Mouse (Mus musculus) retina, postnatal 1 day (tissue): ENCODE measurements at regions not wholly inside any gene's neighbourhood (a gene's known extent, or its start where the extent isn't known, plus 50 kb on each side); places are given as distances from the start of the nearest gene placed in this dataset.
"Not testable (repeated sequence)": the region's sequence is repeated elsewhere in the genome, so short reads cannot be mapped to it uniquely, and the experiment has no call there.

Experiments
- DNase-seq: peaks from one replicate; pipeline ENCODE4 v3.0.0-alpha.2; 2012

- peak; percentile 55 for DNase-seq
These were observed 236.0 kb upstream of the Rorb start for GRCm38 (mm10) chr19:19347017-19347416.

GRCm38 (mm10) chr19:19344426-19344811 is 233.4 kb upstream of the Rorb start:
- DNase-seq, result no peak

DNA sequence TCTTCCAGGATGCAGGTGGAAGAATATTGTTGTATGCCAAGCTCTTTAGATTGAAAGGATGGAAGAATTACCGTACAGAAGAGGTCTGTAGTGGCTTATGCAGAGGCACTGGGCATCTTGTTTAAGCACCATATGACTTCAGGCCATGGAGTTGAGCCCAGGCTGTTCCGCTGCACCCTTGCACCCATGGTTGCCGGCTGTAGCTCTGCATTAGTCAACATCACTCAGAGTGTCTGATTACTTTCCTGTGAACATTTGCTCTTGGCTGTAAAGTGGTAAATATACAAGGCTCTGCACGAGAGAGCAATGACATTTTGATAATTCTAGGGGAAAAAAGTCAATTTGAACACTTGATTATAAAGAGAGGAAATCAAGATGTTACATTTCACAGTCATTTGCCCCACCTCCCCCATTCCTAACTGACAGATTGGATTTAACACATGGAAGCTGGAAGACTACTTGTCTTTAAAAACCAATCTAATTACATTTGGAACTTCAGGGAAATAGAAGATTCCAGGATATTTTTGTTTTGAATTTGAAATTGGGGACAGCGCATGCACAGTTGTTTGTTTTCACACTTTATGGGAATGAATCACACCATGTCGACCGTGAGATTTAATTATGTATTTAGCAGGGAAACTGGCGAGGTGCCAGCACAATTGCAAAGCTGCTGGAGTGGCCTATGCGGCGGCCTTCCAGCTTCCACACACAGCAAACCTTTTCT is 232.9 kb upstream of the Rorb start:
- DNase-seq, result peak; percentile 95

GRCm38 (mm10) chr19:19307142-19307541 is 196.1 kb upstream of the Rorb start:
- not testable (repeated sequence) for DNase-seq

- peak; percentile 10 for DNase-seq
These were observed 195.6 kb upstream of the Rorb start for GRCm38 (mm10) chr19:19306476-19307131.

DNA sequence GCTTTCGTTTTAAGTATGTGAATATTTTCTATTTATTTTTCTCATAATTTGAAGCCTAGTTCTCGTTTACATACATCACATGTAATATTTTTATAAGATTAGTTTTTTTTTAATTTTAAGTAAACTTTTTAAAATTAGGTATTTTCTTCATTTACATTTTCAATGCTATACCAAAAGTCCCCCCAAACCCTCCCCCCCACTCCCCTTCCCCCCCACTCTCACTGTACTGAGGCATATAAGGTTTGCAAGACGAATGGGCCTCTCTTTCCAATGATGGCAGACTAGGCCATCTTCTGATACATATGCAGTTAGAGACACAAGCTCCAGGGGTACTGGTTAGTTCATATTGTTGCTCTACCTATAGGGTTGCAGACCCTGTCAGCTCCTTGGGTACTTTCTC is 174.9 kb upstream of the Rorb start:
- not testable (repeated sequence) for DNase-seq

DNA sequence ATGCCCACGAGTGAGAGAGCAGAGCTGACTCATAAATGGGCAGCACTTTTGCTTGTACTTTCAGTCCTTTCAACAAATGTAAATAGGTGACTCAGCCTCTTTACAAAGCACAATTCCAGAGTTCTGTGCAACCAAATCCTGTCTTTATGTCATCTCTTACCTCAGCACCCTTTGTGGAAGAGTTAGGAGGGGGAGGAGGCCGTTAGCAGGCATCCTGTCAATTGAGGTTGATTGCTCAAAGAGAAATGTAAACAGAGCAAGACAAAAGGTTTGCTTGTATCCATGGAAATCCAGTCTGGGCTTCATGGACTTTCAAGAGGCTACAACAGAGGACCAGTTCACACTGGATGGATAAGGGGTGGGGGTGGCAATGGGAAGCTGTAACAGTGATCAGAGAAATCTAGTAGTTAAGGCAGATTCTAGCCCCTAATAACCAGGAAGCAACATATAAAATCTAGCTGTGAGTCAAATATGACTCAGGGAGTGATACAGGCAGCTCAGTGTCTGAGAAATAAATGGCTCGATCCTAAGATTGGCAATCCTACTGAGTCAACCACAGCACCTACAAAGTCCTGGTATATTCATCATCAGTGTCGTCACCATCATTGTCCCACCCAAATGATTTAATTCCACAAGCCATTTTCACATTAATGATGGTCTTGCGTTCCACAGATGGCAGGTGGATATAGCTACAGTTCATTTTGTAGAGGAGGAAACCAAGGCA is 136.0 kb upstream of the Rorb start:
- peak; percentile 78 for DNase-seq

DNA sequence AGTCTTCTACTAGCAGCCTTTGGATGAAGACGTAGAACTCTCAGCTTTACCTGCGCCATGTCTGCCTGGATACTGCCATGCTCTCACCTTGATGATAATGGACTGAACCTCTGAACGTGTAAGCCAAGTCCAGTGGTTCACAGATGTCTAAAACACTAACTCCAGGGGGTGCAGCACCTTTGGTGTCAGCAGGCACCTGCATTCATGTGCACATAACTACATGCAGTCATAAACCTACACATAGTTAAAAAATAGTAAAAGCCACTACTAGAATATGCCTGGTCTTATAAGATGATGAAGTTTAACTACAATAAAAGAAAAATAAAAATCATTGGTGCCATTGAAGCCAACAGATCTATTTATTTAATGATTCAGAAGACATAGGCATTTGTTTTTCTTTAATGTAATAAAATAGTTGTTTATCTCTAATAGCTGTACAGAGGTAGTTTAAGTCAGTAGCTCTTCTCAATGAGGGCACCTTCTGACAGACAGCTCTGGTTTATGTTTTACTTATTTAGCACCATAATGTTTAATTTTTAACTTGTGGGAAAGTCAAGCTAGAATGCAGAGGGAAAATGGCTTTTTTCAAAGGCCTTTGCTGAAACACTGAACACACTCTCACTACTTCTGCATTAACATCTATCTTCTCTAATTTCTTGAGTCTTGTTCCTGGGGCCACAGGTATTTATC is 118.5 kb upstream of the Rorb start:
- no peak for DNase-seq

- no peak for DNase-seq
These were observed 109.8 kb upstream of the Rorb start for GRCm38 (mm10) chr19:19220826-19221225.

DNA sequence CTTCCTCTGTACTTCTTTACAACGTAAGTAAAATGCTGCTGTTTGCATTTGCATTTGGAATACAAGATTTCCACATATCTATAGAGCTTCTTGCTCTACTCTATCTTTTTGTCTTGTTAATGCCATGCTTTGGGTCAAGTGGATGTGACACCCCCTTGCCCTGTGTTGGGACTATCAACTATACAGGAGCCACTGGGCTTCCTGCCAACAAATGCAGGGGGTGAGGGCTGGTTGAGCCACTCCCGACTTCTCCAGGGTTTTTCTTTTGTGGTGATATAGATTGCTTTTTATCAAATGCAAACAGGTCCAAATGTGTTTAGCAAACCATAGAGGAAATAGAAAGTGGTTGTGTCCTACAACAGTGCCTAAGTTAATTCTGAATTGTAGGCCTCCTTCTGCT is 108.4 kb upstream of the Rorb start:
- DNase-seq, result no peak

GRCm38 (mm10) chr19:19218700-19219099 is 107.7 kb upstream of the Rorb start:
- no peak for DNase-seq

GRCm38 (mm10) chr19:19199534-19199933 is 88.5 kb upstream of the Rorb start:
- no peak for DNase-seq

DNA sequence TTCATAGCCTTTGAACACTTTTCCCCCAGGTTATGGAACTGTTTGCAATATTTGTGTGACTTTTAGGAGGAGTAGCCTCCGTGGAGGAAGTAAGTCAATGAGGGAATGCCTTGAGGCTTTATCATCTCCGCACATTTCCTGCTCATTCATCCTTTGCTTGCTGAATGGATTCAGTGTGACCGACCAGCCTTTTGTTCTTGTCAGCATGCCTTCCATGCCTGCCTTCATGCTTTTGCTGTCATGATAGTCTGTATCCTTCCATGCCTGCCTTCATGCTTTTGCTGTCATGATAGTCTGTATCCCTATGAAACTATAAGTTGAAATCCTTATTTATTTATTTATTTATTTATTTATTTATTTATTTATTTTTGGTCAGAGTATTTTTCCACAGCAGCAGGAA is 87.8 kb upstream of the Rorb start:
- DNase-seq, result peak; percentile 11

DNA sequence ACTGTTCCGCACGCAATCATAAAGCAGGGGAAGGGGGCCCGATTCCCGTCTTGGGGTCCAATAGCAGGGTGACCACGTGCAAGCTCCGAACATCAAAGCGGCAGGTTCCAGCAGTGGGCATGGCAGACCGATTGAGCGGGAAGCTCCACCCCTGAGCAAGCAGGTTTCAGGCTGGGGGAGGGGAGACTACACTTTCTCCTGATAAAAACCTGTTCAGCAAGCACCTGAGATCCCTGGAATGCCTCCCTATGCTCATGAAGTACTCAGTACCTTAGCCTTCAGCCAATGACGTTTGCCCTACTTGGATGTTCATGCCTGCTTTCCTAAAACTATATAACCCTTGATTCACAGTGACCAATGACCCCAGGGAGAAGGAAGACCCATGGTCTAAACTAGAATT is 83.7 kb upstream of the Rorb start:
- DNase-seq, result no peak

DNA sequence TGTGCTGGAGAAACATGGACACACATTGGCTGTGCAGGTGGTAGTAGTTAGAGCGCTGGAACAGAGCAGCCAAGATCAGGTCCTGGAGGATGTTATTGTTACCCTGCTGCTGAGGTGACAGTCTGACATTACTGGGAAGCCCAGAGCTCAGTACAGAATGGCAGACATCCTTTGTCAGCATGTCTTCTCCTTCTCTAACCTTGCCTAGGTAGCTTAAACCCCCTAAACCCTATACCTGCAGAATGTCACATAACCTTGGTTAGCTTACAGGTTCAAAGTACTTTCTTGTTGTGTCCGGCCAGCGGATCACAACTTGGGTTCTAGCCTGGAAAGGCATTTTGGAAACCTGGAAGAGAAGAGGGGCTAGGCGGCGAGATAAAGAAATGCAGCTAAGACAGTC is 83.3 kb upstream of the Rorb start:
- no peak for DNase-seq

GRCm38 (mm10) chr19:19172767-19173166 is 61.8 kb upstream of the Rorb start:
- no peak for DNase-seq

DNA sequence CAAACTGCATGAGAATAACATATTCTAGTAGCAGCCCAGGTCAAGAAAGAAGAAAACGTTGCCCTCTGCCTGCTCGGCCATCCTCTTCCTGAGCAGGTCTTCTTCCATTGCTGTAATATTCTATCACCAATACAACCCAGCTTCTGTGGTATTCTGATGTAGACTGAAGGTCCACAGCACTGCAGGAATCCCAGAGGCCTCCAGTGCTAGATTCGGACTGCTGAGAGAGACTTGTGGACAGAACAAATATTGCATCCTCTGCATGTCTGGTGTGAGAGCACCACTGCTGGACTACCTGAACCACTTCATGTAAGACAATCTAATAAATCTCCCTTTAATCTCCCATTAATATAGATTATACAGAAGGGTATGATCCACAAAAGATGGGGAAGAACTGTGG is 59.8 kb upstream of the Rorb start:
- DNase-seq, result no peak
